Mouse (Mus musculus): Measurements from ENCODE around the gene Mrps27. TPM values are rescaled to one million over a fixed set of nuclear protein-coding genes. Genes with fewer than 3 reads are reported as not detected.

The Mrps27 gene
- total and polyA plus RNA-seq, 3 experiments: 32.6 to 64.8 (median 46.8) TPM

- TF ChIP-seq USF1 (IDR thresholded peaks at IDR 0.05; ENCODE audit: low read depth, low read length): no peak
- no peak for TF ChIP-seq MAX (IDR thresholded peaks at IDR 0.05; ENCODE audit: low read length)
- no peak for TF ChIP-seq ZNF384 (IDR thresholded peaks at IDR 0.05; ENCODE audit: low read depth, low read length)
- no peak for TF ChIP-seq POLR2AphosphoS2 (IDR thresholded peaks at IDR 0.05; ENCODE audit: low read depth, low read length)
- TF ChIP-seq ZKSCAN1 (IDR thresholded peaks at IDR 0.05; ENCODE audit: borderline replicate concordance, low read depth, low read length): no peak
- TF ChIP-seq TBP (conservative IDR thresholded peaks at IDR 0.05; ENCODE audit: low read depth, low read length): no peak
- TF ChIP-seq CTCF (conservative IDR thresholded peaks at IDR 0.05 in 1 of 2, IDR thresholded peaks at IDR 0.05 in 1 of 2; ENCODE audit: low read depth in 2 of 2, low read length in 2 of 2): no peak
- TF ChIP-seq CHD1 (IDR thresholded peaks at IDR 0.05; ENCODE audit: low read depth, low read length): no peak
- TF ChIP-seq SIN3A (IDR thresholded peaks at IDR 0.05; ENCODE audit: low read length): no peak
- no peak for TF ChIP-seq GABPA (IDR thresholded peaks at IDR 0.05; ENCODE audit: insufficient replicate concordance, low read depth, low read length)
- peak; percentile 43; the same call in 1 of the 2 replicates for TF ChIP-seq MXI1 (IDR thresholded peaks at IDR 0.05; ENCODE audit: low read depth, low read length)
- no peak for TF ChIP-seq RAD21 (IDR thresholded peaks at IDR 0.05; ENCODE audit: low read depth, low read length)
- TF ChIP-seq ETS1 (conservative IDR thresholded peaks at IDR 0.05; ENCODE audit: low read depth, low read length): peak; percentile 69; the same call in 1 of the 2 replicates
- TF ChIP-seq MAFK (IDR thresholded peaks at IDR 0.05; ENCODE audit: insufficient replicate concordance, low read length): no peak
- peak; percentile 60 for TF ChIP-seq EP300 (IDR thresholded peaks at IDR 0.05; ENCODE audit: low read length)
- TF ChIP-seq JUN (IDR thresholded peaks at IDR 0.05; ENCODE audit: insufficient read depth, low read depth, low read length): peak; percentile 27; the same call in 1 of the 2 replicates
These were observed 5.4 kb downstream of the Mrps27 start (continued) for GRCm38 (mm10) chr13:99350009-99350408.

GRCm38 (mm10) chr13:99351186-99351585 is 6.6 kb downstream of the Mrps27 start:
- Histone ChIP-seq H3K36me3 (replicated peaks in 1 of 2; ENCODE audit: control insufficient read depth in 1 of 2, insufficient read depth in 1 of 2, low read length in 1 of 2) (peaks cover 43 to 59% of the 10 kb centered on the region in 2 experiments), H3K4me3 (replicated peaks in 1 of 3; ENCODE audit: low read depth in 2 of 3, low read length in 2 of 3, poor library complexity in 1 of 3) (no peak overlapping the region), H3K4me1 (ENCODE audit: control insufficient read depth in 1 of 2, insufficient read depth in 2 of 2) (peaks cover 5 to 61% of the 10 kb centered on the region in 2 experiments), H3K27me3 (replicated peaks) (no peaks in the 10 kb centered on the region), H3K9me3 (replicated peaks; ENCODE audit: low read length) (no peaks in the 10 kb centered on the region), H3K79me2 (replicated peaks; ENCODE audit: control insufficient read depth, extremely low read depth, insufficient read depth, poor library complexity, severe bottlenecking) (peaks cover 33% of the 10 kb centered on the region), H3K4me2 (ENCODE audit: insufficient read depth, low read depth, poor library complexity, severe bottlenecking) (no peak overlapping the region), H3K9ac (ENCODE audit: insufficient read depth, low read depth) (no peak overlapping the region), H3K27ac (ENCODE audit: insufficient read depth, low read depth) (no peak overlapping the region)
- DNase-seq (ENCODE audit: extremely low read depth): no peak
- dilution Hi-C loops (cut with MboI; ENCODE audit: extremely low pct_ligation_motif_present, extremely low pct_unique_long_range_greater_than_20kb, low sequenced_read_pairs) (no loop called here), in situ Hi-C loops (cut with MboI; ENCODE audit: low pct_ligation_motif_present, low pct_unique_long_range_greater_than_20kb, low sequenced_read_pairs) (no loop called here)
- TF ChIP-seq MAX (IDR thresholded peaks at IDR 0.05; ENCODE audit: low read length): no peak
- TF ChIP-seq MEF2A (IDR thresholded peaks at IDR 0.05; ENCODE audit: borderline replicate concordance, low read depth, low read length): no peak
- TF ChIP-seq RCOR1 (conservative IDR thresholded peaks at IDR 0.05; ENCODE audit: low read depth, low read length): no peak
- TF ChIP-seq POLR2AphosphoS2 (IDR thresholded peaks at IDR 0.05; ENCODE audit: low read depth, low read length): no peak
- no peak for TF ChIP-seq SIN3A (IDR thresholded peaks at IDR 0.05; ENCODE audit: low read length)
- TF ChIP-seq UBTF (IDR thresholded peaks at IDR 0.05; ENCODE audit: low read depth, low read length): no peak
- no peak for TF ChIP-seq ZC3H11A (IDR thresholded peaks at IDR 0.05; ENCODE audit: low read depth, low read length)
- TF ChIP-seq NRF1 (IDR thresholded peaks at IDR 0.05; ENCODE audit: low read depth, low read length): no peak
- TF ChIP-seq MAZ (IDR thresholded peaks at IDR 0.05; ENCODE audit: low read depth, low read length): no peak
- TF ChIP-seq ZMIZ1 (IDR thresholded peaks at IDR 0.05; ENCODE audit: low read depth, low read length): no peak
- TF ChIP-seq CHD1 (IDR thresholded peaks at IDR 0.05; ENCODE audit: low read depth, low read length): no peak
- TF ChIP-seq GABPA (IDR thresholded peaks at IDR 0.05; ENCODE audit: insufficient replicate concordance, low read depth, low read length): no peak
- TF ChIP-seq JUND (conservative IDR thresholded peaks at IDR 0.05; ENCODE audit: low read depth, low read length): no peak
- no peak for TF ChIP-seq TCF12 (IDR thresholded peaks at IDR 0.05; ENCODE audit: low read depth, low read length)
- TF ChIP-seq SMC3 (IDR thresholded peaks at IDR 0.05; ENCODE audit: low read depth, low read length): no peak
- no peak for TF ChIP-seq MXI1 (IDR thresholded peaks at IDR 0.05; ENCODE audit: low read depth, low read length)
- no peak for TF ChIP-seq ZNF384 (IDR thresholded peaks at IDR 0.05; ENCODE audit: low read depth, low read length)
- no peak for TF ChIP-seq KAT2A (IDR thresholded peaks at IDR 0.05; ENCODE audit: insufficient replicate concordance, low read length)
